In the genomic region with DNA sequence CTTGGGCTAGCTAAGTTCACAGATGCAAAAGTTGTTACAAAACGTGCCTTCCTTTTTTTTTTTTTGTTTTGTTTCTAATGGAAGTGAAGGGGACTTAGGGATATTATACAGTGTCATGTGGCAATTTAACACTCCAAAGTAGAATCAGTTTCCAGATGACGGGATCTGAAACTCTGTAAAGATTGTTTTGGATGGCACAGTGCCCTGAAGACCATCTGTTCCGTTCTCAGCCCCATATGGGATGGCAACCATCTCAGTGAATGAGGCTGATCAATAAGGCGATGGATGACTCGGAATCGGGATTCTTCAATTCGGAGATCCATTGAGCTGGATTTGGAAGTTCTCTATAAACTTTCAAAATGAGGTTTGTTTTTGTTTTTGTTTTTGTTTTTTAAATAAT, we compare ENCODE assay signal across 22 mouse cellular contexts. TPM values are rescaled to one million over a fixed set of nuclear protein-coding genes. Genes with fewer than 3 reads are reported as not detected.
DNase-seq lines count a peak whose midpoint lies in the region; ATAC-seq and TF ChIP-seq lines count a peak whose summit lies in the region.
"Had no signal": no experiment of that assay in that cellular context is flagged by ENCODE, and none has a peak within 500 bp of the region (broad histone marks: within the 10 kb centered on the region; RNA-seq: fewer than 3 reads in every experiment).

No protein-coding gene starts in this region.

- ATAC-seq in kidney, embryonic 14.5 days (ENCODE audit: low FRiP score, low TSS enrichment) = no peak
- ATAC-seq: intestine, embryonic 16.5 days; liver, embryonic 12.5 days had no signal

- peaks cover 41% of the 10 kb centered on the region; the same call in 1 of the 2 replicates for H3K36me3 ChIP-seq in kidney, embryonic 14.5 days (ENCODE audit: control insufficient read depth, insufficient read depth, low read length)
- H3K36me3 ChIP-seq: liver, embryonic 12.5 days had no signal

- H3K9ac ChIP-seq in kidney, embryonic 14.5 days (ENCODE audit: low read depth, low read length) = no peak overlapping the region
- H3K9ac ChIP-seq: hindbrain, embryonic 12.5 days; liver, embryonic 12.5 days; lung, embryonic 14.5 days; midbrain, embryonic 12.5 days had no signal

- no peak overlapping the region for H3K4me3 ChIP-seq in cerebellum, adult 2 months (replicated peaks; ENCODE audit: insufficient read depth, low read depth, low read length)
- H3K4me3 ChIP-seq in gastrocnemius, adult 2 months = peak overlapping the region; percentile 26
- no peak overlapping the region for H3K4me3 ChIP-seq in layer of hippocampus, adult 2 months
- no peak overlapping the region for H3K4me3 ChIP-seq in kidney, embryonic 14.5 days (ENCODE audit: low read length)
- H3K4me3 ChIP-seq: heart, embryonic 10.5 days; hindbrain, embryonic 12.5 days; limb, embryonic 10.5 days; liver, embryonic 12.5 days; midbrain, embryonic 12.5 days; myocyte had no signal

- WGBS in cerebellum, adult 2 months = 21% methylated on average over 7 of the region's 7 CpGs
- 84% methylated on average over 7 of the region's 7 CpGs for WGBS in kidney, embryonic 14.5 days

- H3K9me3 ChIP-seq in kidney, embryonic 14.5 days (ENCODE audit: control insufficient read depth, low read length) = no peaks in the 10 kb centered on the region
- H3K9me3 ChIP-seq: heart, embryonic 10.5 days; hindbrain, embryonic 12.5 days; limb, embryonic 10.5 days; liver, embryonic 12.5 days; midbrain, embryonic 12.5 days had no signal

- intact Hi-C loops in gastrocnemius, adult 2 months (cut with DNase I) = no loop called here
- intact Hi-C loops in gastrocnemius, postnatal 36 days (cut with DNase I) = no loop called here

- DNase-seq in cerebellum, adult 2 months = peak; percentile 37 to 45
- DNase-seq in cerebellum, adult 9-11 months = no peak
- no peak for DNase-seq in gastrocnemius, adult 2 months
- no peak for DNase-seq in gastrocnemius, postnatal 36 days
- DNase-seq in brain, embryonic 14.5 days (ENCODE audit: low read depth) = peak; percentile 83
- peak; percentile 74 to 79 for DNase-seq in layer of hippocampus, adult 2 months (ENCODE audit: low spot score in 2 of 2)
- DNase-seq in heart, adult 9 months (ENCODE audit: low spot score in 2 of 2) = no peak
- DNase-seq: adrenal gland, adult 2 months; gastrocnemius, postnatal 10 days; heart, postnatal 10 days; kidney, postnatal 10 days; lung, embryonic 14.5 days; thymus, adult 2 months had no signal

- TF ChIP-seq CTCF in cerebellum, adult 2 months (IDR thresholded peaks at IDR 0.05; ENCODE audit: borderline replicate concordance, insufficient read depth, low read depth, low read length) = no peak
- TF ChIP-seq CTCF in gastrocnemius, adult 2 months (IDR thresholded peaks at IDR 0.05) = no peak
- TF ChIP-seq CTCF in brain, embryonic 14.5 days (IDR thresholded peaks at IDR 0.05; ENCODE audit: borderline replicate concordance, extremely low read depth, insufficient read depth, insufficient read length) = no peak
- no peak for TF ChIP-seq CTCF in layer of hippocampus, adult 2 months (conservative IDR thresholded peaks at IDR 0.05)

- H3K4me2 ChIP-seq in kidney, embryonic 14.5 days (replicated peaks; ENCODE audit: low read depth, low read length) = no peak overlapping the region
- H3K4me2 ChIP-seq: hindbrain, embryonic 12.5 days; liver, embryonic 12.5 days; lung, embryonic 14.5 days; midbrain, embryonic 12.5 days had no signal

- TF ChIP-seq POLR2A in cerebellum, adult 2 months (IDR thresholded peaks at IDR 0.05; ENCODE audit: borderline replicate concordance, insufficient read depth, low read length) = no peak
- no peak for TF ChIP-seq POLR2A in brain, embryonic 14.5 days (IDR thresholded peaks at IDR 0.05; ENCODE audit: borderline replicate concordance, extremely low read depth, insufficient read depth, insufficient read length, poor library complexity, severe bottlenecking)

- H3K27me3 ChIP-seq in cerebellum, adult 2 months (ENCODE audit: control insufficient read depth, insufficient read depth, low read length) = no peaks in the 10 kb centered on the region
- no peaks in the 10 kb centered on the region for H3K27me3 ChIP-seq in kidney, embryonic 14.5 days (ENCODE audit: control insufficient read depth, insufficient read depth, low read length)
- H3K27me3 ChIP-seq: hindbrain, embryonic 12.5 days; liver, embryonic 12.5 days; midbrain, embryonic 12.5 days had no signal

- no peak overlapping the region for H3K27ac ChIP-seq in cerebellum, adult 2 months (ENCODE audit: insufficient read depth, low read length)
- H3K27ac ChIP-seq in gastrocnemius, adult 2 months = peak overlapping the region; percentile 38
- peak overlapping the region; percentile 10; the same call in 1 of the 2 replicates for H3K27ac ChIP-seq in layer of hippocampus, adult 2 months
- no peak overlapping the region for H3K27ac ChIP-seq in kidney, embryonic 14.5 days (ENCODE audit: low read depth, low read length)
- H3K27ac ChIP-seq: heart, embryonic 10.5 days; hindbrain, embryonic 12.5 days; limb, embryonic 10.5 days; liver, embryonic 12.5 days; macrophage; midbrain, embryonic 12.5 days had no signal

- H3K4me1 ChIP-seq in cerebellum, adult 2 months (ENCODE audit: control insufficient read depth, insufficient read depth, low read length) = peaks cover 6% of the 10 kb centered on the region
- no peaks in the 10 kb centered on the region for H3K4me1 ChIP-seq in kidney, embryonic 14.5 days (ENCODE audit: control insufficient read depth, insufficient read depth, low read length)
- H3K4me1 ChIP-seq: heart, embryonic 10.5 days; limb, embryonic 10.5 days; midbrain, embryonic 12.5 days had no signal

RNA-seq across cellular contexts. Expression of gene Tsc22d1, which starts 17.6 kb away (rescaled TPM):
- 344 and 362 TPM in 2 replicates for polyA plus RNA-seq in cerebellum, adult 2 months (2012; rRNA removed)
- total RNA-seq in gastrocnemius, adult 2 months (2021) = 100 to 1,000 TPM; 131 to 151 TPM
- total RNA-seq in gastrocnemius, postnatal 36 days (2021) = 10 to 100 TPM; 91.9 to 99.3 TPM
- polyA plus RNA-seq in brain, embryonic 14.5 days (2012; rRNA removed) = 563 and 565 TPM in 2 replicates
- total RNA-seq in layer of hippocampus, adult 2 months (2021) = 100 to 1,000 TPM; 503 to 530 TPM
- polyA plus RNA-seq in kidney, embryonic 14.5 days (2014; fragmentation: Nextera tagmentation; extraction: Ambion mirVana) = 844 and 1,016 TPM in 2 replicates

Comparison
In these comparisons a context has a peak if more than half of its experiments do, and no peak if none do; other contexts are left out.
1. DNase-seq: peak in cerebellum, adult 2 months (2 of 2), brain, embryonic 14.5 days (single experiment) and layer of hippocampus, adult 2 months (2 of 2); none in cerebellum, adult 9-11 months (single experiment), gastrocnemius, adult 2 months (single experiment), gastrocnemius, postnatal 36 days (0 of 2) and heart, adult 9 months (0 of 2).
2. H3K27ac ChIP-seq: peak in gastrocnemius, adult 2 months (single experiment) and layer of hippocampus, adult 2 months (single experiment); none in cerebellum, adult 2 months (single experiment) and kidney, embryonic 14.5 days (single experiment).